Comparison of ENCODE assay signal across 22 mouse cellular contexts in the genomic region with DNA sequence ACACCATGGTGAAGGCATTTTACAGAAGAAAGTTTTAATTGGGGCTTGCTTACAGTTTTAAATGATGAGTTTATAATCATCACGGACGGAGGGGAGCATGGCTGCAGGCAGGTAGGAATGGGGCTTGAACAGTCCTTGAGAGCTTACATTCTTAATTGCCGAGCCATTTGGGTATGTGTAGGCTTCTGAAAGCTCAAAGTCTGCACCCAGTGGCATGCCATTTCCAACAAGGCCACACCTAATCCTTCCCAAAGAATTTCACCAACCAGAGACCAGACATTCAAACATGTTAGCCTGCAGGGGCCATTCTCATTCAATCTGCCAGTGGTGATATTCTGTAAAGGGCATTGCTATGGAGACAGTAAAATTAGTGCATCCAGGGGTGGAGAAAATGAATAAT. TPM values are rescaled to one million over a fixed set of nuclear protein-coding genes. Genes with fewer than 3 reads are reported as not detected.
DNase-seq lines count a peak whose midpoint lies in the region; ATAC-seq and TF ChIP-seq lines count a peak whose summit lies in the region.
"Had no signal": no experiment of that assay in that cellular context is flagged by ENCODE, and none has a peak within 500 bp of the region (broad histone marks: within the 10 kb centered on the region; RNA-seq: fewer than 3 reads in every experiment).

No protein-coding gene starts in this region.

- H3K36me3 ChIP-seq in E14TG2a.4 (ENCODE audit: insufficient read depth, low read length): peaks cover 11% of the 10 kb centered on the region
- no peaks in the 10 kb centered on the region for H3K36me3 ChIP-seq in ES-E14 (ENCODE audit: control insufficient read depth, insufficient read depth, low read length, poor library complexity, severe bottlenecking)
- no peaks in the 10 kb centered on the region for H3K36me3 ChIP-seq in forebrain, embryonic 12.5 days (replicated peaks)
- H3K36me3 ChIP-seq: embryonic facial prominence, embryonic 12.5 days had no signal

- H3K27ac ChIP-seq in ES-E14 (ENCODE audit: insufficient read depth, low read depth, low read length, poor library complexity, severe bottlenecking): no peak overlapping the region
- peak overlapping the region; percentile 33; the same call in 1 of the 2 replicates for H3K27ac ChIP-seq in olfactory bulb, adult 2 months (ENCODE audit: insufficient read depth, low read depth, low read length)
- H3K27ac ChIP-seq in forebrain, embryonic 12.5 days: no peak overlapping the region
- H3K27ac ChIP-seq: embryonic facial prominence, embryonic 10.5 days; embryonic facial prominence, embryonic 12.5 days had no signal

- WGBS in olfactory bulb, adult 2 months: 75% methylated on average over 3 of the region's 3 CpGs
- 94% methylated on average over 3 of the region's 3 CpGs for WGBS in lung, adult 2 months
- WGBS in forebrain, embryonic 12.5 days: 86% methylated on average over 3 of the region's 3 CpGs

- no peak overlapping the region for H3K4me2 ChIP-seq in forebrain, embryonic 12.5 days
- H3K4me2 ChIP-seq: embryonic facial prominence, embryonic 12.5 days had no signal

- in situ Hi-C loops in ES-E14 (cut with MboI; ENCODE audit: low sequenced_read_pairs in 2 of 2, unreplicated experiment in 2 of 2): no loop called here

- H3K9me3 ChIP-seq in E14TG2a.4 (ENCODE audit: low read length) (no peaks in the 10 kb centered on the region), ES-E14 (ENCODE audit: control insufficient read depth, insufficient read depth, low read depth, low read length) (no peaks in the 10 kb centered on the region)
- no peaks in the 10 kb centered on the region for H3K9me3 ChIP-seq in forebrain, embryonic 12.5 days
- H3K9me3 ChIP-seq: embryonic facial prominence, embryonic 10.5 days; embryonic facial prominence, embryonic 12.5 days had no signal

- DNase-seq in ES-E14 (ENCODE audit: low read depth, low spot score) (peak; percentile 21), ZHBTc4 (ENCODE audit: low read depth, low spot score) (peak; percentile 72)
- no peak for DNase-seq in embryo, embryonic 10 days (ENCODE audit: low spot score)
- DNase-seq in lung, adult 2 months: no peak
- DNase-seq: adrenal gland, adult 2 months; adrenal gland, postnatal 10 days; adrenal gland, postnatal 25 days; B cell, adult 2 months; cerebellum, adult 18-20 months; cerebellum, adult 8-10 months; cerebellum, adult 9-11 months; cerebellum, postnatal 14 days; cerebellum, postnatal 36 days had no signal

- no peaks in the 10 kb centered on the region for H3K27me3 ChIP-seq in E14TG2a.4 (ENCODE audit: insufficient read depth, low read length)
- H3K27me3 ChIP-seq in forebrain, embryonic 12.5 days: no peaks in the 10 kb centered on the region
- H3K27me3 ChIP-seq: CH12.LX; embryonic facial prominence, embryonic 12.5 days had no signal

- no peak overlapping the region for H3K9ac ChIP-seq in ES-E14 (ENCODE audit: insufficient read depth, low read depth, low read length, poor library complexity, severe bottlenecking)
- H3K9ac ChIP-seq in forebrain, embryonic 12.5 days: no peak overlapping the region
- H3K9ac ChIP-seq: embryonic facial prominence, embryonic 12.5 days had no signal

- no peak for TF ChIP-seq POLR2A in olfactory bulb, adult 2 months (IDR thresholded peaks at IDR 0.05; ENCODE audit: insufficient read depth, low read depth, low read length)
- no peak for TF ChIP-seq POLR2A in lung, adult 2 months (IDR thresholded peaks at IDR 0.05; ENCODE audit: borderline replicate concordance, extremely low read depth, low read depth, low read length)

- H3K4me1 ChIP-seq in E14TG2a.4 (replicated peaks; ENCODE audit: low read depth, low read length) (peaks cover 70% of the 10 kb centered on the region), ES-E14 (ENCODE audit: control insufficient read depth in 2 of 2, insufficient read depth in 2 of 2, low read length in 2 of 2, poor library complexity in 1 of 2) (peaks cover 5 to 7% of the 10 kb centered on the region in 2 experiments)
- H3K4me1 ChIP-seq in olfactory bulb, adult 2 months (ENCODE audit: control insufficient read depth, insufficient read depth, low read length): peaks cover 3% of the 10 kb centered on the region
- H3K4me1 ChIP-seq in lung, adult 2 months (ENCODE audit: control insufficient read depth, insufficient read depth, low read length): peaks cover 6% of the 10 kb centered on the region
- peaks cover 12% of the 10 kb centered on the region for H3K4me1 ChIP-seq in forebrain, embryonic 12.5 days

- no peak for TF ChIP-seq CTCF in E14TG2a.4 (conservative IDR thresholded peaks at IDR 0.05; ENCODE audit: low read length)
- TF ChIP-seq CTCF in olfactory bulb, adult 2 months (IDR thresholded peaks at IDR 0.05; ENCODE audit: insufficient read depth, low read depth, low read length): no peak
- no peak for TF ChIP-seq CTCF in lung, adult 2 months (IDR thresholded peaks at IDR 0.05; ENCODE audit: insufficient read depth, low read length)

- ATAC-seq in forebrain, embryonic 12.5 days (ENCODE audit: low FRiP score): no peak
- ATAC-seq: CD4-positive, CD25-positive, alpha-beta regulatory T cell, adult 4 months; forebrain, embryonic 14.5 days; forebrain, embryonic 16.5 days had no signal

- H3K4me3 ChIP-seq in E14TG2a.4 (replicated peaks; ENCODE audit: low read length) (peak overlapping the region; percentile 89; the same call in 1 of the 2 replicates), ES-E14 (ENCODE audit: insufficient read depth in 1 of 2, low read depth in 1 of 2, low read length in 2 of 2, poor library complexity in 1 of 2, severe bottlenecking in 1 of 2) (no peak overlapping the region)
- H3K4me3 ChIP-seq in olfactory bulb, adult 2 months (ENCODE audit: insufficient read depth, low read depth, low read length): no peak overlapping the region
- no peak overlapping the region for H3K4me3 ChIP-seq in lung, adult 2 months (replicated peaks; ENCODE audit: extremely low read depth, low read depth, low read length)
- H3K4me3 ChIP-seq in forebrain, embryonic 12.5 days (replicated peaks): no peak overlapping the region
- H3K4me3 ChIP-seq: embryonic facial prominence, embryonic 12.5 days had no signal

TF ChIP-seq in ES-E14, 5 proteins besides CTCF, POLR2A, EP300 and RAD21:
- TF ChIP-seq MAFK (IDR thresholded peaks at IDR 0.05; ENCODE audit: insufficient read depth, low read depth, low read length): no peak

RNA-seq across cellular contexts. Expression of a gene that starts 1.8 kb away (rescaled TPM):
- 54.7 and 56.5 TPM in 2 replicates for total RNA-seq in ES-E14 (2012; rRNA removed)
- not detected in 2 replicates for polyA plus RNA-seq in olfactory bulb, adult 2 months (2012; ENCODE audit: insufficient read depth, insufficient read length, low replicate concordance, missing spikeins)
- polyA plus RNA-seq in lung, adult 2 months (2012; rRNA removed): 8.4 and 14.0 TPM in 2 replicates
- 75.3 and 78.4 TPM in 2 replicates for polyA plus RNA-seq in forebrain, embryonic 12.5 days (2016; fragmentation: Nextera tagmentation; extraction: Ambion mirVana)

Comparison
In these comparisons a context has a peak if more than half of its experiments do, and no peak if none do; other contexts are left out.
1. DNase-seq: peak in ES-E14 (single experiment) and ZHBTc4 (single experiment); none in embryo, embryonic 10 days (single experiment) and lung, adult 2 months (single experiment).